Mouse (Mus musculus) left cerebral cortex, postnatal 4 days (tissue): ENCODE results near the gene Csf2ra. TPM values are rescaled to one million over a fixed set of nuclear protein-coding genes. Genes with fewer than 3 reads are reported as not detected.
A peak's percentile ranks its signal among the peaks of the same experiment; 100 is the strongest.
"Not testable (repeated sequence)": the region's sequence is repeated elsewhere in the genome, so short reads cannot be mapped to it uniquely, and the experiment has no call there.

Source experiments
- DNase-seq: peaks from one replicate; pipeline ENCODE4 v3.0.0-alpha.2; 2022
- intact Hi-C: fragments of 180-260 bp; cut with DNase I; formaldehyde crosslinking; loops from one replicate; pipeline ENCODE4 v1.15.1; 2025
- total RNA-seq, 2 experiments: library from RNA; stranded (reverse); gene quantifications; 2 replicates each; pipeline ENCODE4 v1.2.3; 2021

The Csf2ra gene
- total RNA-seq: 10 to 100 TPM; 55.5 to 58.7 TPM

GRCm38 (mm10) chr19:61227941-61228701 is at the start of gene Csf2ra:
Gene Csf2ra, minus strand, starts transcription at chr19:61228429.
- DNase-seq: peak; percentile 25
- intact Hi-C loops: loop anchor here (10.0 kb wide), 1 partner anchor 333 kb away; no protein-coding TSS in a partner anchor

- intact Hi-C loops: no loop called here
- no peak for DNase-seq
Observed at GRCm38 (mm10) chr19:61275446-61275845, 47.2 kb upstream of the Csf2ra start.

GRCm38 (mm10) chr19:61269141-61269540 is 40.9 kb upstream of the Csf2ra start:
- intact Hi-C loops, DNase-seq: not testable (repeated sequence)

GRCm38 (mm10) chr19:61267141-61267540 is 38.9 kb upstream of the Csf2ra start:
- no peak for DNase-seq
- intact Hi-C loops: loop anchor here (2.0 kb wide), 1 partner anchor 68 kb away; no protein-coding TSS in a partner anchor

- intact Hi-C loops: loop anchor here (2.0 kb wide), 1 partner anchor 68 kb away; no protein-coding TSS in a partner anchor
- peak; percentile 31 for DNase-seq
Observed at GRCm38 (mm10) chr19:61266651-61267050, 38.4 kb upstream of the Csf2ra start.

GRCm38 (mm10) chr19:61266246-61266615 is 38.0 kb upstream of the Csf2ra start:
- DNase-seq: peak; percentile 48
- intact Hi-C loops: loop anchor here (2.0 kb wide), 1 partner anchor 67 kb away; no protein-coding TSS in a partner anchor

GRCm38 (mm10) chr19:61265349-61266245 is 37.4 kb upstream of the Csf2ra start:
- intact Hi-C loops: loop anchor here (2.0 kb wide), 1 partner anchor 67 kb away; no protein-coding TSS in a partner anchor
- peak; percentile 75 for DNase-seq

GRCm38 (mm10) chr19:61264933-61265332 is 36.7 kb upstream of the Csf2ra start:
- no peak for DNase-seq
- intact Hi-C loops: no loop called here

GRCm38 (mm10) chr19:61264227-61264626 is 36.0 kb upstream of the Csf2ra start:
- no peak for DNase-seq
- intact Hi-C loops: no loop called here

GRCm38 (mm10) chr19:61261241-61261640 is 33.0 kb upstream of the Csf2ra start:
- intact Hi-C loops: no loop called here
- DNase-seq: no peak

- DNase-seq: no peak
Observed at GRCm38 (mm10) chr19:61257733-61258132, 29.5 kb upstream of the Csf2ra start.

GRCm38 (mm10) chr19:61256166-61256887 is 28.1 kb upstream of the Csf2ra start:
- intact Hi-C loops: no loop called here
- no peak for DNase-seq

More at GRCm38 (mm10) chr19:61257733-61258132, 29.5 kb upstream of the Csf2ra start:
- intact Hi-C loops: no loop called here

GRCm38 (mm10) chr19:61247334-61247733 is 19.1 kb upstream of the Csf2ra start:
- intact Hi-C loops, DNase-seq: not testable (repeated sequence)

- no peak for DNase-seq
- intact Hi-C loops: no loop called here
Observed at GRCm38 (mm10) chr19:61244721-61245436, 16.6 kb upstream of the Csf2ra start.

GRCm38 (mm10) chr19:61237967-61238366 is 9.7 kb upstream of the Csf2ra start:
- no peak for DNase-seq
- intact Hi-C loops: no loop called here

GRCm38 (mm10) chr19:61234532-61234931 is 6.3 kb upstream of the Csf2ra start:
- intact Hi-C loops: no loop called here
- no peak for DNase-seq

GRCm38 (mm10) chr19:61226928-61227854 is 1.0 kb downstream of the Csf2ra start:
- intact Hi-C loops: loop anchor here (10.0 kb wide), 1 partner anchor 332 kb away; no protein-coding TSS in a partner anchor
- peak; percentile 86 for DNase-seq

- intact Hi-C loops: loop anchor here (10.0 kb wide), 1 partner anchor 332 kb away; no protein-coding TSS in a partner anchor
- DNase-seq: peak; percentile 85
Observed at GRCm38 (mm10) chr19:61226401-61226927, 1.8 kb downstream of the Csf2ra start.
